Mouse (Mus musculus) stomach, embryonic 16.5 days (tissue): Measurements from ENCODE around the gene Fam71e2. TPM values are rescaled to one million over a fixed set of nuclear protein-coding genes. Genes with fewer than 3 reads are reported as not detected.
A peak's percentile ranks its signal among the peaks of the same experiment; 100 is the strongest.

Source experiments
- ATAC-seq: fragments of 200-750 bp; cut with Nextera tagmentation; 2 replicates; pipeline ENCODE4 v1.8.0; 2017; ENCODE audit warnings: moderate number of reproducible peaks, moderate TSS enrichment; ENCODE audit not compliant: insufficient read depth, low FRiP score
- H3K27ac ChIP-seq: fragments of 300-500 bp; sonication (generic); 2 replicates; pipeline ENCODE4 v1.5.1; 2014; ENCODE audit warnings: low read length
- H3K27me3 ChIP-seq: fragments of 300-500 bp; sonication (generic); 2 replicates; pipeline ENCODE4 v1.6.1; 2014; ENCODE audit warnings: low read length, control low read depth, mixed read lengths; ENCODE audit not compliant: control insufficient read depth, insufficient read depth
- H3K36me3 ChIP-seq: fragments of 300-500 bp; sonication (generic); 2 replicates; pipeline ENCODE4 v1.6.1; 2014; ENCODE audit warnings: low read length; ENCODE audit not compliant: control insufficient read depth, insufficient read depth
- H3K4me1 ChIP-seq: fragments of 300-500 bp; sonication (generic); 2 replicates; pipeline ENCODE4 v1.6.1; 2014; ENCODE audit warnings: low read length, control low read depth, mixed read lengths; ENCODE audit not compliant: control insufficient read depth, insufficient read depth
- H3K4me2 ChIP-seq: fragments of 300-500 bp; sonication (generic); 2 replicates; pipeline ENCODE4 v1.6.1; 2014; ENCODE audit warnings: low read depth, low read length, mixed read lengths
- H3K4me3 ChIP-seq: fragments of 300-500 bp; sonication (generic); replicated peaks from 2 replicates; pipeline ENCODE4 v1.5.1; 2014; ENCODE audit warnings: mild to moderate bottlenecking, low read length
- H3K9ac ChIP-seq: fragments of 300-500 bp; sonication (generic); 2 replicates; pipeline ENCODE4 v1.6.1; 2014; ENCODE audit warnings: low read length
- H3K9me3 ChIP-seq: fragments of 300-500 bp; sonication (generic); replicated peaks from 2 replicates; pipeline ENCODE4 v1.6.1; 2016; ENCODE audit warnings: low read length, control low read depth; ENCODE audit not compliant: control insufficient read depth
- WGBS: fragments of 180-500 bp; shearing (Covaris S2); extraction: QIAGEN DNeasy Blood & Tissue Kit; methylation state at CpG from one replicate; pipeline ENCODE4 v1.1.7; 2014; 5-methylcytosine and 5-hydroxymethylcytosine counted together
- polyA plus RNA-seq: library from polyadenylated mRNA; unstranded; fragments of >200 nt; fragmentation: Nextera tagmentation; extraction: Ambion mirVana; gene quantifications from 2 replicates; pipeline ENCODE4 v1.2.1, GENCODE M21; 2015

The Fam71e2 gene
- polyA plus RNA-seq, 1 experiment from 2014 or later: not detected

DNA sequence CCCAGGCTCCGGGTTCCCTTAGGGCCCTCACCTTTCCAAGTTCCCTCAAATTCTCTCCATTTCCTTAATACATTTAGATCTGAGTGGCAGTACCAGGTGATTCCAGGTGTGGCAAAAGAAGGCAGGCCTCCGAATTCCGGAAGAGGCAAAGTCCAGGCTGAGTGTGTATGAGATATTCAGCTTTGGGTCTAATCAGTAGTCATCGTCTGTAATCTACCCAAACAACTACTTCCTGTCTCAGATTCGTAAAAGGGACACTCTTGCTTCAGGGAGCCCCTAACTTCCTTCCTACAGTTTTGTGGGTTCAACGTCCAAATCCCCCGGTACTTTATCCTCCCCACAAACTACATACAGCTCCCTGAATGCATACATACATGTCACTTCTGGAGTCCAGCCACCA, 45.9 kb downstream of the Fam71e2 start, which contains the start of gene Tmem150b:
Gene Tmem150b, minus strand, starts transcription at position 81 of the 400 bp plus-strand sequence.
- Histone ChIP-seq H3K4me2 (peak within 1 kb of the TSS; percentile 68), H3K4me3 (peak within 1 kb of the TSS; percentile 48), H3K4me1 (peaks cover 4% of the 10 kb centered on the region; the same call in 1 of the 2 replicates), H3K36me3 (no peaks in the 10 kb centered on the region), H3K9ac (peak within 1 kb of the TSS; percentile 59), H3K9me3 (no peaks in the 10 kb centered on the region), H3K27me3 (no peaks in the 10 kb centered on the region), H3K27ac (peak within 1 kb of the TSS; percentile 62)
- ATAC-seq: peak; percentile 57; the same call in 1 of the 2 replicates
- 55% methylated on average over 7 of the region's 7 CpGs for WGBS

DNA sequence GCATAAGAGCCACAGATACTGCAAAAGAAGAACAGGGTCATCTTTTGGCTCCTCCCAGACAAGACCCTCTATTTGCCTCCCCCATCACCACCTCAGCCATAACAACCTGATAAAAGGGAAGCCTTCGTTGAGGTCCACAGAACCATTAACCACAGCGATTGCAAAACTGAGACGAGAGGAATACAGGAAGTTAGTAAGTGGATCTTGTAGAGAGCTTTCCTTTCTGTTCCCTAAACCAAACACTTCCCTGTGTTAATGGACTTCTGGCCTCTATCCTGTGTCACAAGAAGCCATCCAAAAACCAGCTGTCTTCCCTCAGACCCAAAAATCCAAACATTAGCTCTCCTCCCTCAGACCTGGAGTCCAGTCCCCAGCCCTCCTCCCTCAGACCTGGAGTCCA, 46.7 kb downstream of the Fam71e2 start:
- Histone ChIP-seq H3K27me3 (no peaks in the 10 kb centered on the region), H3K9ac (0 out of 2 replicates have a peak overlapping the region, but pooled peaks have one; percentile 59), H3K9me3 (no peaks in the 10 kb centered on the region), H3K4me3 (peak overlapping the region; percentile 48; the same call in 1 of the 2 replicates), H3K4me2 (peak overlapping the region; percentile 68; the same call in 1 of the 2 replicates), H3K4me1 (peaks cover 4% of the 10 kb centered on the region; the same call in 1 of the 2 replicates), H3K36me3 (no peaks in the 10 kb centered on the region), H3K27ac (peak overlapping the region; percentile 62)
- peak; percentile 41; the same call in 1 of the 2 replicates for ATAC-seq
- 25% methylated on average over 3 of the region's 3 CpGs for WGBS

DNA sequence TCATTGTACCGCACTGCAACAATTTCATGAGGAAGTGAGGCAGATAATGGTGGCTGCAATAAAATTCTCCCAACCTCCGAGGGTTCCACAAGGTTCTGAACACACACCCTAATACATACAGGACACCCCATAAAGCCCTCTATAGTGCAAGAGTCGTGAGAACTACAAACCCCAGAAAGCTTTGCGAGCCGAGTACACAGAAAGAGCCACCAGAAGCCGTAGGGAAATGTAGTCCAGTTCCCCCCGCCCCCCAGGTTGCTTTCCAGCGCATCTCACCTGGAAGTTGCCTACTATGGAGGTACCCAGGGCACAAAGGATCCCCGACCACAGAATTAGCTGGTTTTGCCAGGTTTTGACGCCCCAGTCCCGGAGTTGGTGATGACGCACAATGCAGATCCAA, 47.6 kb downstream of the Fam71e2 start:
- Histone ChIP-seq H3K36me3 (no peaks in the 10 kb centered on the region), H3K27ac (peak overlapping the region; percentile 62), H3K9me3 (no peaks in the 10 kb centered on the region), H3K27me3 (no peaks in the 10 kb centered on the region), H3K4me3 (peak overlapping the region; percentile 48), H3K9ac (peak overlapping the region; percentile 59), H3K4me2 (peak overlapping the region; percentile 68), H3K4me1 (peaks cover 4% of the 10 kb centered on the region; the same call in 1 of the 2 replicates)
- 36% methylated on average over 12 of the region's 12 CpGs for WGBS
- no peak for ATAC-seq

DNA sequence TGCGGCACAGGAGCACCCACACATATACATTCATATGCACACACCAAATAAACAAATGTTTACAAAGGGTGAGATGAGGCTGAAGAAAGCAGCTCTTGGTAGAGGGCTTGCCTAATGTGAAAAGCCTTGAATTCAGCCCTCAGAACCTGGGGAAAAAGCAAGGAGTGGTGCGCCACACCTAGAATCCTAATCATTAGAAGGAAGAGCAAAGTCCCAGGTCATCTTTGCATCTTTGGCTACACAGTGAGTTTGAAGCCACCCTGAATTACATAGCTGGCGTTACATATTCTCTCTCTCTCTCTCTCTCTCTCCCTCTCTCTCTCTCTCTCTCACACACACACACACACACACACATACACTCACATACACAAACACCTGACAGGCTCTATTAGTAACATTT, 51.8 kb downstream of the Fam71e2 start:
- H3K9me3 ChIP-seq: no peaks in the 10 kb centered on the region
- no peak for ATAC-seq
- no peaks in the 10 kb centered on the region for H3K27me3 ChIP-seq
- no peak overlapping the region for H3K4me3 ChIP-seq
- 83% methylated on average over 3 of the region's 3 CpGs for WGBS
- no peak overlapping the region for H3K27ac ChIP-seq
- H3K4me1 ChIP-seq: 0 out of 2 replicates have a peak, but pooled peaks cover 4% of the 10 kb centered on the region
- no peak overlapping the region for H3K9ac ChIP-seq
- H3K36me3 ChIP-seq: no peaks in the 10 kb centered on the region
- no peak overlapping the region for H3K4me2 ChIP-seq

DNA sequence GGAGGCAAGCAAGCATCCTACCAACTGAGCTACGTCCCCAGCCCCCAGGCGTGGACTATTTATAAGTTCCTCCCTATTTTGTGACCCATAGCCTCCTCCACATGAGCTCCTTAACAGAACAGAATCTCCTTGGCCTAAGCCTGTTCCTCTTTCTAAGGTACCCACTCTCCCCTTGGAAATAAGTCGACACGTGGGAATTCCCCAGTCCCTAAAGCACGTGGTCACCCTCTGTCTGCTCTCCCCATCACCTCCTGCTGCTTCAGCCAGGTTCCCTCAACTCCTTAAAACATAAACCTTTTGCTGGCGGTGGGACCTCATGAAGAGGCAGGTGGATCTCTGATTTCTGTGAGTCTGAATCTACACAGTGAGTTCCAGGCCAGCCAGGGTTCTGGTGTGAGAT, 54.1 kb downstream of the Fam71e2 start:
- H3K27ac ChIP-seq: no peak overlapping the region
- ATAC-seq: no peak
- H3K4me1 ChIP-seq: no peaks in the 10 kb centered on the region
- H3K9ac ChIP-seq: no peak overlapping the region
- no peak overlapping the region for H3K4me2 ChIP-seq
- H3K36me3 ChIP-seq: peaks cover 6% of the 10 kb centered on the region; the same call in 1 of the 2 replicates
- H3K4me3 ChIP-seq: no peak overlapping the region
- WGBS: 65% methylated on average over 6 of the region's 6 CpGs
- H3K9me3 ChIP-seq: no peaks in the 10 kb centered on the region
- no peaks in the 10 kb centered on the region for H3K27me3 ChIP-seq

DNA sequence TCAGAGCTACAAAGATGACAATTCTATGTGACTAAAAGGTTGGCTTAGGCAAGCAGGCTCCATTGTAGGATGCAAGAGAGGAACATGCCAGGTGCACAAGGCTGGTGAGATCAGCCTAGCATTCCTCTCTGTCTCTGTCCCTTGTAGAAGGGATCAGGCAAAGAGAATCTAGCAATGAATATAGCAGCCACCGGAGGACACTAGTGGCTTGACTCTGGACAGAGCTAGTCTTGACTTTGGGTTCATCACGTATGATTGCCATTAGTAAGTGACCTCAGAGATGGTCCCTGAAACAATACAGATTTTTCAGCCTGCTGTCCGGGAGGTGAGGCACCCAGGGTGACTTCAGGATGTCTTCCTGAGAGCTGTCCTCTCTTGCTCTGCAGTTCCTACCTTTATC, 58.5 kb downstream of the Fam71e2 start:
- ATAC-seq: no peak
- WGBS: 75% methylated on average over 3 of the region's 3 CpGs
- Histone ChIP-seq H3K9me3 (no peaks in the 10 kb centered on the region), H3K27me3 (no peaks in the 10 kb centered on the region), H3K4me3 (no peak overlapping the region), H3K4me2 (no peak overlapping the region), H3K27ac (no peak overlapping the region), H3K36me3 (peaks cover 8% of the 10 kb centered on the region), H3K4me1 (no peaks in the 10 kb centered on the region), H3K9ac (no peak overlapping the region)

DNA sequence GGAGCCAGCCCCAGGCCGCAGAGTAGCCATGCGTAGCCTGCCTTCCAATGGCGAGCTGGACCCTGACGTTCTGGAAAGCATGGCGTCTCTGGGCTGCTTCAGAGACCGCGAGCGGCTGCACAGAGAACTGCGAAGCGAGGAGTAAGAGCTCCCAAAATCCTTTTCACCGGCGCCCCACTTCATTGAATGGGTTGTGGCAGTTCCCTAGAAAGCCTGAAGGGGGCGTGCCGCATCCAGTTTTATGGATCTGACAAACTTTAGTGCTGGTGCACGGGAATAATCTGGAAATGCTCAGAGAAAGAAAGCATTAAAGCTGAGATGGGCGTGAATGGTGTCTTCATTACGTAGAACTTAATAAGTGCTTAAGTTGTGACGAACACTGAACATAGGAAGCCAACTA, 66.0 kb downstream of the Fam71e2 start:
- no peaks in the 10 kb centered on the region for H3K4me1 ChIP-seq
- H3K4me3 ChIP-seq: no peak overlapping the region
- no peaks in the 10 kb centered on the region for H3K9me3 ChIP-seq
- 49% methylated on average over 18 of the region's 18 CpGs for WGBS
- no peak overlapping the region for H3K27ac ChIP-seq
- H3K27me3 ChIP-seq: no peaks in the 10 kb centered on the region
- H3K4me2 ChIP-seq: no peak overlapping the region
- no peak overlapping the region for H3K9ac ChIP-seq
- ATAC-seq: no peak
- peaks cover 3% of the 10 kb centered on the region; the same call in 1 of the 2 replicates for H3K36me3 ChIP-seq

Other genes starting within 250 kb of the Fam71e2 start
- 5.1 and 7.4 TPM in 2 replicates for gene Tnni3, start 247.1 kb downstream of the Fam71e2 start, polyA plus RNA-seq
- 2.2 TPM in 2 replicates for gene Dnaaf3, start 238.8 kb downstream of the Fam71e2 start, polyA plus RNA-seq
- gene Syt5, start 223.8 kb downstream of the Fam71e2 start, polyA plus RNA-seq: 8.5 TPM in 2 replicates
- 0.92 and 1.0 TPM in 2 replicates for gene Ptprh, start 167.3 kb downstream of the Fam71e2 start, polyA plus RNA-seq
- 2.3 and 3.4 TPM in 2 replicates for gene Tmem86b, start 139.9 kb downstream of the Fam71e2 start, polyA plus RNA-seq
- gene Ppp6r1, start 112.3 kb downstream of the Fam71e2 start, polyA plus RNA-seq: 2.8 and 3.8 TPM in 2 replicates
- gene Hspbp1, start 86.2 kb downstream of the Fam71e2 start, polyA plus RNA-seq: 77.2 and 88.0 TPM in 2 replicates
- gene Brsk1, start 80.7 kb downstream of the Fam71e2 start, polyA plus RNA-seq: 0.86 and 0.88 TPM in 2 replicates
- 0.76 and 0.90 TPM in 2 replicates for gene Tmem150b, start 46.1 kb downstream of the Fam71e2 start, polyA plus RNA-seq
- 59.6 and 64.3 TPM in 2 replicates for gene Kmt5c, start 31.2 kb downstream of the Fam71e2 start, polyA plus RNA-seq
- 61.4 and 70.0 TPM in 2 replicates for gene Cox6b2, start 18.2 kb downstream of the Fam71e2 start, polyA plus RNA-seq
- gene Il11, start 11.6 kb upstream of the Fam71e2 start, polyA plus RNA-seq: 0.22 and 0.26 TPM in 2 replicates
- gene Tmem190, start 11.6 kb upstream of the Fam71e2 start, polyA plus RNA-seq: 0.72 and 0.79 TPM in 2 replicates
- 21.2 and 21.7 TPM in 2 replicates for gene Tmem238, start 18.4 kb upstream of the Fam71e2 start, polyA plus RNA-seq
- 255 and 322 TPM in 2 replicates for gene Rpl28, start 21.6 kb upstream of the Fam71e2 start, polyA plus RNA-seq
- 204 and 212 TPM in 2 replicates for gene Ube2s, start 41.3 kb upstream of the Fam71e2 start, polyA plus RNA-seq
- gene Shisa7, start 73.4 kb upstream of the Fam71e2 start, polyA plus RNA-seq: 0.26 and 0.49 TPM in 2 replicates
- 16.7 and 17.6 TPM in 2 replicates for gene Isoc2b, start 99.0 kb upstream of the Fam71e2 start, polyA plus RNA-seq
- 1.1 and 1.5 TPM in 2 replicates for gene Isoc2a, start 105.9 kb upstream of the Fam71e2 start, polyA plus RNA-seq
- 0.10 TPM in 1 of 2 replicates, not detected in the other for gene Gm36210, start 135.2 kb upstream of the Fam71e2 start, polyA plus RNA-seq
- 2.1 and 2.3 TPM in 2 replicates for gene Zfp628, start 143.9 kb upstream of the Fam71e2 start, polyA plus RNA-seq
- gene Nat14, start 150.7 kb upstream of the Fam71e2 start, polyA plus RNA-seq: 3.0 and 4.0 TPM in 2 replicates
- 3.4 and 3.5 TPM in 2 replicates for gene Ssc5d, start 154.5 kb upstream of the Fam71e2 start, polyA plus RNA-seq
- 0.26 and 0.47 TPM in 2 replicates for gene Sbk2, start 193.1 kb upstream of the Fam71e2 start, polyA plus RNA-seq
- gene Sbk3, start 199.9 kb upstream of the Fam71e2 start, polyA plus RNA-seq: 0.11 TPM in 1 of 2 replicates, not detected in the other
- gene Zfp579, start 224.9 kb upstream of the Fam71e2 start, polyA plus RNA-seq: 23.0 and 26.5 TPM in 2 replicates
- 17.2 and 17.5 TPM in 2 replicates for gene Zfp524, start 243.1 kb upstream of the Fam71e2 start, polyA plus RNA-seq
- gene Fiz1, start 243.4 kb upstream of the Fam71e2 start, polyA plus RNA-seq: 18.9 and 22.6 TPM in 2 replicates
- 0.99 and 1.3 TPM in 2 replicates for gene Gm44973, start 244.2 kb upstream of the Fam71e2 start, polyA plus RNA-seq
- gene Zfp865, start 249.1 kb upstream of the Fam71e2 start, polyA plus RNA-seq: 3.7 and 4.1 TPM in 2 replicates
- 20.6 and 21.9 TPM in 2 replicates for gene Ccdc106, start 249.3 kb upstream of the Fam71e2 start, polyA plus RNA-seq